Mouse (Mus musculus): ENCODE data around the gene Kcnj8. TPM values are rescaled to one million over a fixed set of nuclear protein-coding genes. Genes with fewer than 3 reads are reported as not detected.

Kcnj8 gene
- polyA plus RNA-seq, 1 experiment from 2014 or later, result 13.6 TPM

DNA sequence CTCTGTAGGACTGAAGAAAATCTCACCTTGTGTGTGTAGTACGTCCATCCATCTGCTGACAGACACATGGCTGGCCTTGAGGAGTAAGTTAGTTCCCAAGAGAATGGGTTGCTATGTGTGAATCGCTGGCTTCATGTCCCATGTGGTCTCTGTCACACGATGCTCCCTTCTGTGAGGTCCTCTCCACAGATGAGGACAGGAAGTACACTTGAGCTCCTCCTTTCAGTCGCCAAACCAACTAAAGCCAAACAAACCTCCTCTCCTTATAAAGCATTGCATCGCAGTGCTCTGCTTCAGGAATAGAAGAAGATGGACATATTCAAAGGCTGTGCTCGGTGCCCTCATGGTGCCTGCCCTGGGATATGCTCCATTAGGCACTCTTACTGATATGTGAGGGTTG, 6.4 kb upstream of the Kcnj8 start:
- DNase-seq (no peak), ATAC-seq (ENCODE audit: low FRiP score, low TSS enrichment) (no peak)
- H3K4me3 ChIP-seq (replicated peaks; ENCODE audit: low read depth, low read length), result no peak overlapping the region
- H3K27ac ChIP-seq (replicated peaks; ENCODE audit: low read depth, low read length), result no peak overlapping the region
- no peaks in the 10 kb centered on the region for H3K36me3 ChIP-seq (ENCODE audit: control insufficient read depth, insufficient read depth, low read length)
- H3K27me3 ChIP-seq (ENCODE audit: control insufficient read depth, insufficient read depth, low read length), result peaks cover 2% of the 10 kb centered on the region; the same call in 1 of the 2 replicates
- H3K4me1 ChIP-seq (ENCODE audit: control insufficient read depth, insufficient read depth, low read length), result no peaks in the 10 kb centered on the region
- WGBS, result 85% methylated on average over 6 of the region's 6 CpGs
- no peak overlapping the region for H3K9ac ChIP-seq (replicated peaks; ENCODE audit: low read length)
- no peaks in the 10 kb centered on the region for H3K9me3 ChIP-seq (ENCODE audit: control insufficient read depth, low read length)
- H3K4me2 ChIP-seq (ENCODE audit: low read length), result no peak overlapping the region

DNA sequence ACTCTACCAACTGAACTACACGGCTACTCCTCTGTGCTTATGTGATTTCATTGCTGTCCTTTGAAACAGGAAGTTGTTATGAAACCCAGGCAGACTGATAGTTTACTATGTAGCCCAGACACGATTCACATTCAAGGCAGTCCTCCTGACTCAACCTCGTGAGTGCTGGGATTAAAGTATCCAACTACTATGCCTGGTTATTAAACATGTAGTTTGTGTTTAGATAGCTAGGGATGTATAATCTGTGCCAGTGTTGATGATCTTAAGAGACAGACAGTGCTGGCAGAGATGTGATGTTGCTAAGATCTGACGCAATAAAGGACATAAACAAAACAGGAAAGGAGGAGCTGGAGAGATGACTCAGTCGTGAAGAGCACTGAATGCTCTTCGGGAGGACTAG, 1.5 kb upstream of the Kcnj8 start:
- Histone ChIP-seq H3K9ac (replicated peaks; ENCODE audit: low read length) (no peak overlapping the region), H3K27ac (replicated peaks; ENCODE audit: low read depth, low read length) (no peak overlapping the region), H3K9me3 (ENCODE audit: control insufficient read depth, low read length) (no peaks in the 10 kb centered on the region), H3K4me1 (ENCODE audit: control insufficient read depth, insufficient read depth, low read length) (peaks cover 13% of the 10 kb centered on the region), H3K36me3 (ENCODE audit: control insufficient read depth, insufficient read depth, low read length) (no peaks in the 10 kb centered on the region), H3K4me3 (replicated peaks; ENCODE audit: low read depth, low read length) (no peak overlapping the region), H3K4me2 (ENCODE audit: low read length) (no peak overlapping the region), H3K27me3 (ENCODE audit: control insufficient read depth, insufficient read depth, low read length) (peaks cover 45% of the 10 kb centered on the region)
- DNase-seq (no peak), ATAC-seq (ENCODE audit: low FRiP score, low TSS enrichment) (no peak)
- WGBS, result 67% methylated on average over 6 of the region's 6 CpGs

DNA sequence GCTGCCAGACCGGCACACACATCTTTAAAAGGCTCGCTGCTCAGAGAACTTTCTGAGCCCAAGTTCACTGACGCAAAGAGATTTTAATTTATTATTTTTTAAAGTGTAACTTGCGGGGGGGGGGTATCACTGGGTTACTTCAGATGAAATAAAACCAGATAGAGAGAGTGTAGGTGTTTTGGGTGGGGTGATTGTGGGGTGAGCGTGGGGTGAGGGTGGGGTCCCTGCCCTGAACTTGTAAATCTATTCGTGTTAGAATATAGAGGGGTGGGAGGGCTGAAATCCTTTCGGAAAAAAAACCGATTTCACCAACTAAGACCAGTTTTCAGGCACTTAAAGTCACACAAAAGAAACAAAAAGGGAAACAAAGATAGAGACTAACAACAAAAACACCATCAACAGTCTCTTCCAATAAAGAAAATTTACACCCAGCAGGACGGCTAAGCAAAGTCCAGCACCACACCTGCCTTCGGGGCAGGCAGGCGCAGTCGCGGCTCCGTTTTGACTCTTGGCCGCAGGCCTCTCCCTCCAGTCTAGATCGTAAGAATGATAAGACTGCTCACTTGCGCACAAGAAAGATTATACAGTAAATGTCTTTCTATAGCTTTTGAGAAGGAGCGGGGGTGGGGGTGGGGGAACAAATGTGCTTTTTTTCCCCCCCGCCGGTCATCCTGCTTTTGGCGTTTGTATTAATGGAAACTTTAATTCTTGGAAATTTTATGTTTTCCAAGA, 381 bp upstream of the Kcnj8 start:
- Histone ChIP-seq H3K36me3 (ENCODE audit: control insufficient read depth, insufficient read depth, low read length) (no peaks in the 10 kb centered on the region), H3K4me3 (replicated peaks; ENCODE audit: low read depth, low read length) (peak overlapping the region; percentile 46), H3K9me3 (ENCODE audit: control insufficient read depth, low read length) (no peaks in the 10 kb centered on the region), H3K9ac (replicated peaks; ENCODE audit: low read length) (peak overlapping the region; percentile 40; the same call in 1 of the 2 replicates), H3K4me2 (ENCODE audit: low read length) (peak overlapping the region; percentile 96), H3K27ac (replicated peaks; ENCODE audit: low read depth, low read length) (no peak overlapping the region), H3K27me3 (ENCODE audit: control insufficient read depth, insufficient read depth, low read length) (peaks cover 45% of the 10 kb centered on the region), H3K4me1 (ENCODE audit: control insufficient read depth, insufficient read depth, low read length) (peaks cover 13% of the 10 kb centered on the region)
- DNase-seq, result peak; percentile 33
- ATAC-seq (ENCODE audit: low FRiP score, low TSS enrichment), result 0 out of 2 replicates have a peak, but pooled peaks have one; percentile 1
- 3% methylated on average over 21 of the region's 21 CpGs for WGBS

DNA sequence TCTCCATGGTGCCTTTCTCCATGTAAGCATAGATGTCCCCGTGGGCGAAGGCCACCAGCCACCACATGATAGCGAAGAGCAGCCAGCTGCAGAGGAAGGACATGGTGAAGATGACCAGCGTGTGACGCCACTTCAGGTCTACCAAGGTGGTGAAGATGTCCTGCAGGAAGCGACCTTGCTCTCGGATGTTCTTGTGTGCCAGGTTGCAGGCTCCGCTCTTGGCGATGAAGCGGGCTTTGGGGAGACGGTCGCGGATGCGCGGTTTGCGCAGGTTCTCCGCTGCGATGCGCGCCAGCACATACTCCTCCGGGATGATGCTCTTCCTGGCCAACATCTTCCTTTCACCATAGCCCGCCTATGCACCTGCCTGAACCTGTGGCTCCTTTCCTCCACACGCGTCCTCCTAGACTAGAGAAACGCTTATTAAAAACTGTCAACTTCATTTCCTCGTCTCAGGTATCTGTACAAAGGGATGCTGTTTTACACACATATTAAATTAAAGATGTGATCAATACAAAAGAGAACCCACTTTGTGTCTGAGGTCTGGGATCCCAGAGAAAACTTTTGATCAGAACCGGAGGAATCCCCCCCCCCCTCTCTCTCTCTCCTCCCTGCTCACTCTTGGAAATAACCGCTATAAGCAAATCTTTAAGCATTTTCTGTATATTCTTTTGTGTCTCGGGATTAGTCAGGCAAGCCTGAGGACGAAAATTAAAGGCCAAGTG, 1.2 kb downstream of the Kcnj8 start:
- Histone ChIP-seq H3K4me3 (replicated peaks; ENCODE audit: low read depth, low read length) (peak overlapping the region; percentile 46), H3K9me3 (ENCODE audit: control insufficient read depth, low read length) (no peaks in the 10 kb centered on the region), H3K4me1 (ENCODE audit: control insufficient read depth, insufficient read depth, low read length) (peaks cover 13% of the 10 kb centered on the region), H3K4me2 (ENCODE audit: low read length) (peak overlapping the region; percentile 96), H3K36me3 (ENCODE audit: control insufficient read depth, insufficient read depth, low read length) (no peaks in the 10 kb centered on the region), H3K27me3 (ENCODE audit: control insufficient read depth, insufficient read depth, low read length) (peaks cover 49% of the 10 kb centered on the region), H3K9ac (replicated peaks; ENCODE audit: low read length) (no peak overlapping the region), H3K27ac (replicated peaks; ENCODE audit: low read depth, low read length) (no peak overlapping the region)
- ATAC-seq (ENCODE audit: low FRiP score, low TSS enrichment) (no peak), DNase-seq (peak; percentile 58)
- 8% methylated on average over 30 of the region's 30 CpGs for WGBS

DNA sequence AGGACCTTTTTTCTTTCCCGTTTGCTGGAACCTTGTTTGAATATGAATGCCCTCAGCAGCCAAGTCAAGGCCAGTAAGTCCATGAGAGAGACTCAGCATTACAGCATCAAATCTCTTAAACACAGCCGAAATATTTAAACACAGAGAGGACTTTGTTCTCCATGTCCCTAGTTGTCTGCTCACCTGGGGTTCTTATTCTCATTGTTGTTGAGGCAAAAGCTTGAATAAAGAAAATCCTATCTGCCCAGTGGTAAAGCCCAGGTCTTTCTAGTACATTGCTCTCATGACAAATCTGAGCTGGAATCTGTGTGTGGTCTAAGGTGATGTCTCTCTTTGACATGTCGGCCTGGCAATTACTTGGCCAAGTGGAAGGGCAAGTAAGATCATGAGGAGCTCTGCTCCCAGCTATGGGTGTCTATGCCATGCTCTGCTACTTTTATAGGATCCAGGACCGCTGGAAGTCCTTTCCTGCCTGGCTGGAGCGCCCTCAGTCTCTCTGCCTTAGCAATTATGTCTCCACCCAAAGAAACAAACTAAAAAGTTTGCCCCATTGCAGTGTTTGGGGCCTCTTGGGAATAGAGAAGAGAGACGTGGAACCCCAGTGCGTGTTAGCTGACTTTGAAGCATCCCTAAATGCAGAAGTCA, 2.6 kb downstream of the Kcnj8 start:
- no peaks in the 10 kb centered on the region for H3K9me3 ChIP-seq (ENCODE audit: control insufficient read depth, low read length)
- H3K4me3 ChIP-seq (replicated peaks; ENCODE audit: low read depth, low read length), result no peak overlapping the region
- no peak for DNase-seq
- no peak overlapping the region for H3K9ac ChIP-seq (replicated peaks; ENCODE audit: low read length)
- H3K27me3 ChIP-seq (ENCODE audit: control insufficient read depth, insufficient read depth, low read length), result peaks cover 49% of the 10 kb centered on the region
- H3K4me1 ChIP-seq (ENCODE audit: control insufficient read depth, insufficient read depth, low read length), result peaks cover 13% of the 10 kb centered on the region
- no peaks in the 10 kb centered on the region for H3K36me3 ChIP-seq (ENCODE audit: control insufficient read depth, insufficient read depth, low read length)
- 32% methylated on average over 7 of the region's 7 CpGs for WGBS
- H3K4me2 ChIP-seq (ENCODE audit: low read length), result no peak overlapping the region
- no peak overlapping the region for H3K27ac ChIP-seq (replicated peaks; ENCODE audit: low read depth, low read length)
- no peak for ATAC-seq (ENCODE audit: low FRiP score, low TSS enrichment)

DNA sequence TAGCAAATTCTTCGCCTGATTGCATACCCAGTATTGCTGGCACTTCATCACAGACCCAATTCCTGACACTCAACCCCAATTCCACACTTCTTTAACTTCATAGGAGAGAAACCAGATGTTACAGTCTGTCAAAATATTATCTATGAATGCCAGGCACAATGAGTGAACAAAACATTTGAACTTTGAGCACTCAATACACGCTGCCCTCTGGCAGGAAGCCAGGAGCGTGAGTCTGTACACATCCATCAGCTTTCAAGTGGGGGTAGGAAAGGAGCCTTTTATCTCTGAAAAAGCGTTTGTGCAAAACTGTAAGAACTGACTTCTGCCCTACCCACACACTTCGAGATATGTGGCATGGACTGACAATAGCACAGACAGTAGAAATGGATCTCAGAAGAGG, 4.0 kb downstream of the Kcnj8 start:
- DNase-seq, result peak; percentile 53
- ATAC-seq (ENCODE audit: low FRiP score, low TSS enrichment), result no peak
- Histone ChIP-seq H3K4me3 (replicated peaks; ENCODE audit: low read depth, low read length) (no peak overlapping the region), H3K9me3 (ENCODE audit: control insufficient read depth, low read length) (no peaks in the 10 kb centered on the region), H3K4me2 (ENCODE audit: low read length) (no peak overlapping the region), H3K27me3 (ENCODE audit: control insufficient read depth, insufficient read depth, low read length) (peaks cover 43% of the 10 kb centered on the region), H3K27ac (replicated peaks; ENCODE audit: low read depth, low read length) (no peak overlapping the region), H3K9ac (replicated peaks; ENCODE audit: low read length) (no peak overlapping the region), H3K36me3 (ENCODE audit: control insufficient read depth, insufficient read depth, low read length) (no peaks in the 10 kb centered on the region), H3K4me1 (ENCODE audit: control insufficient read depth, insufficient read depth, low read length) (peaks cover 13% of the 10 kb centered on the region)
- 40% methylated on average over 5 of the region's 5 CpGs for WGBS

DNA sequence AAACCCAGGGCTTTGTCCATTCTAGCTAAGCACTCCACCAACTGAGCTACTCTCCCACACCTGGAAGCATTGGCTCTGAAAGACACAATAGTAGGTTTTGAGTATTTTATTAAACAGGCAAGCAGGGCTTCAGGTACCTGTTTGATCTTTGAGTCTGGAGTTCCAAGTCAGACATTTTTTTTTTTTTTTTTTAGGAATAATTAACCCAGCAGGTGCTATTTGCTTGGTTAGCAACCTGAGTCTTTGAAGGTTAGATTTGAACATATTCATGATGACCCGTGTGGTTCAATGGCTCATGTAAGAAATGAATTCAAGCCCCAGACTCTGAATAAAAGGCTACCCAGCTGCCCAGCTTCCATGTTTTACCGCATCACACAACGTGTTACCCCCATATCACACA, 6.7 kb downstream of the Kcnj8 start:
- H3K4me2 ChIP-seq (ENCODE audit: low read length), result no peak overlapping the region
- H3K9ac ChIP-seq (replicated peaks; ENCODE audit: low read length), result no peak overlapping the region
- no peaks in the 10 kb centered on the region for H3K4me1 ChIP-seq (ENCODE audit: control insufficient read depth, insufficient read depth, low read length)
- 98% methylated on average over 3 of the region's 3 CpGs for WGBS
- H3K27ac ChIP-seq (replicated peaks; ENCODE audit: low read depth, low read length), result no peak overlapping the region
- no peak overlapping the region for H3K4me3 ChIP-seq (replicated peaks; ENCODE audit: low read depth, low read length)
- no peaks in the 10 kb centered on the region for H3K9me3 ChIP-seq (ENCODE audit: control insufficient read depth, low read length)
- ATAC-seq (ENCODE audit: low FRiP score, low TSS enrichment), result no peak
- no peak for DNase-seq
- H3K36me3 ChIP-seq (ENCODE audit: control insufficient read depth, insufficient read depth, low read length), result no peaks in the 10 kb centered on the region
- peaks cover 18% of the 10 kb centered on the region for H3K27me3 ChIP-seq (ENCODE audit: control insufficient read depth, insufficient read depth, low read length)

DNA sequence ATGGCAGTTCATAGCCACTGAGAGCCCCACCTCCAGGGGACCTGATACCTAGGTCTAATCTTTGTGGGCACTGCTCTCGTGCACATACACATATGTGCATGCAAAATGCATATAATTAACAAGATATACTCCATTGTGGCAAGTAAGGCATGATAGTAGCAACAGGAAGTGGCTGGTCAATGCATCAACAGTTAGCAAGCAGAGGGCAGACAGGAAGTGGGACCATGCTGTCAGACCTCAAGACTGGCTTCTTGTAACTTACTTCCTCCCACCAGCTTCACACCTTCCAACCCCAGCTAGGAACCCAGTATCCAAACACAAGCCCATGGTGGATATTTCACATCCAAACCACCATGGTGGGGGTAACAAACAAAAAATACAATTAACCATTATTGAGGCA, 10.3 kb downstream of the Kcnj8 start:
- 65% methylated on average over 1 of the region's 1 CpGs for WGBS
- H3K4me1 ChIP-seq (ENCODE audit: control insufficient read depth, insufficient read depth, low read length), result no peaks in the 10 kb centered on the region
- no peak for ATAC-seq (ENCODE audit: low FRiP score, low TSS enrichment)
- H3K27ac ChIP-seq (replicated peaks; ENCODE audit: low read depth, low read length), result no peak overlapping the region
- H3K9me3 ChIP-seq (ENCODE audit: control insufficient read depth, low read length), result no peaks in the 10 kb centered on the region
- no peak for DNase-seq
- H3K27me3 ChIP-seq (ENCODE audit: control insufficient read depth, insufficient read depth, low read length), result 0 out of 2 replicates have a peak, but pooled peaks cover under 1% of the 10 kb centered on the region
- H3K4me2 ChIP-seq (ENCODE audit: low read length), result no peak overlapping the region
- H3K36me3 ChIP-seq (ENCODE audit: control insufficient read depth, insufficient read depth, low read length), result no peaks in the 10 kb centered on the region
- H3K9ac ChIP-seq (replicated peaks; ENCODE audit: low read length), result no peak overlapping the region
- H3K4me3 ChIP-seq (replicated peaks; ENCODE audit: low read depth, low read length), result no peak overlapping the region
